Mouse (Mus musculus): Measurements from ENCODE around the gene Golt1b. TPM values are rescaled to one million over a fixed set of nuclear protein-coding genes. Genes with fewer than 3 reads are reported as not detected.

The Golt1b gene
- total RNA-seq, 1 experiment: 86.2 TPM

DNA sequence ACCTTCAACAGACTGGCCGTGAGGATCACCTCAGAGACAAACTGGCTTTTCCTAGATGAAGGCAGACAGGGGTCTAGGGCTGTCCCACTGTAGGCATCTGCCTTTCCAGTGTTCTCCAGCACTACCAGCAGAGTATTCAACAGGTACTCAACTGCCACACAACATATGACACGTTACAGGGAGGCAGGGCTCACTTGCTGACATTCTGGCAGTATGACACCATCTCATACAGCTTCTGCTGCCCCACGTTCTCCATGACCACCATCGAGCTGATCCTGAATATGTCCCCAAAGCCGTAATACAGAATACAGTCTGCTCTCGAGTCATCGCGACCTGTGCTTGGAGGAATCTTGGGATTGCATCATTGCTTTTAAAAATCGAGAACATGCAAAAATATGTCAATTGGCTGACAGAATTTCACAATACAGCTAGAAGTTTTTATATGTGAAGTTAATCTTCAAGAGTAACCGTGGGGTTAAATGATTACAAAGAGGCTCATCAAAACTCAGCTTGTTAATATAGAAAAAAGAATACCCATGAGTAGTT is 20.5 kb upstream of the Golt1b start:
- TF ChIP-seq ZNF384 (IDR thresholded peaks at IDR 0.05; ENCODE audit: low read depth, low read length) (no peak), ZC3H11A (IDR thresholded peaks at IDR 0.05; ENCODE audit: borderline replicate concordance, low read depth, low read length) (no peak), CHD2 (IDR thresholded peaks at IDR 0.05; ENCODE audit: low read depth, low read length) (no peak), HCFC1 (IDR thresholded peaks at IDR 0.05; ENCODE audit: borderline replicate concordance, insufficient read depth, low read length) (no peak), MAFK (IDR thresholded peaks at IDR 0.05; ENCODE audit: insufficient read depth, low read depth, low read length) (no peak)
- no peak for DNase-seq (ENCODE audit: low read depth, low spot score)
- Histone ChIP-seq H3K36me3 (ENCODE audit: control insufficient read depth, insufficient read depth, low read length, poor library complexity, severe bottlenecking) (peaks cover 26% of the 10 kb centered on the region), H3K9me3 (ENCODE audit: control insufficient read depth, insufficient read depth, low read depth, low read length) (no peaks in the 10 kb centered on the region), H3K27ac (ENCODE audit: insufficient read depth, low read depth, low read length, poor library complexity, severe bottlenecking) (no peak overlapping the region), H3K4me1 (ENCODE audit: control insufficient read depth in 2 of 2, insufficient read depth in 2 of 2, low read length in 2 of 2, poor library complexity in 1 of 2) (no peaks in the 10 kb centered on the region), H3K4me3 (ENCODE audit: insufficient read depth in 1 of 2, low read depth in 1 of 2, low read length in 2 of 2, poor library complexity in 1 of 2, severe bottlenecking in 1 of 2) (no peak overlapping the region), H3K9ac (ENCODE audit: insufficient read depth, low read depth, low read length, poor library complexity, severe bottlenecking) (no peak overlapping the region)
- in situ Hi-C loops (cut with MboI; ENCODE audit: low sequenced_read_pairs in 2 of 2, unreplicated experiment in 2 of 2): loop anchor here in 1 of 2 experiments (25.0 kb wide), 1 partner anchor 371 kb away; no protein-coding TSS in a partner anchor

DNA sequence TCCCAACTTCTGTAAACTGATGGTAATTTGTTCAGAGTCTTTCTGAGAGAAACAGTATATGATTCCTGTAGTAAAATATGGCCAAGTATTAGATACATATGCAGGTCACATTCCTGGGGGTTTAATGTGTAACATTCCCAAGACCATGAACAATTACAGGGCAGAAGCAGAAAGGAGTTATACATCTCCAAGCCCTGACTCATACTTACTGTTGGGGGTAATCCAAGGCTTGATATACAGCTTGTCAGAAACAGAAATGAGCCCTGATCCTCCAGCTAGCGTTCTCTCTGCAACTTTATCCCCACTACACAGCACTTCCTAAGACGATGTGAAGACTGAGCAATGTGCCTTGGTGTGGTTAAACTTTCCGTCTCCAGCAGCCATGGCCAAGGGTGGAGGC is 19.5 kb upstream of the Golt1b start:
- peaks cover 30% of the 10 kb centered on the region for H3K36me3 ChIP-seq (ENCODE audit: control insufficient read depth, insufficient read depth, low read length, poor library complexity, severe bottlenecking)
- in situ Hi-C loops (cut with MboI; ENCODE audit: low sequenced_read_pairs in 2 of 2, unreplicated experiment in 2 of 2): loop anchor here in 1 of 2 experiments (25.0 kb wide), 1 partner anchor 370 kb away; no protein-coding TSS in a partner anchor

DNA sequence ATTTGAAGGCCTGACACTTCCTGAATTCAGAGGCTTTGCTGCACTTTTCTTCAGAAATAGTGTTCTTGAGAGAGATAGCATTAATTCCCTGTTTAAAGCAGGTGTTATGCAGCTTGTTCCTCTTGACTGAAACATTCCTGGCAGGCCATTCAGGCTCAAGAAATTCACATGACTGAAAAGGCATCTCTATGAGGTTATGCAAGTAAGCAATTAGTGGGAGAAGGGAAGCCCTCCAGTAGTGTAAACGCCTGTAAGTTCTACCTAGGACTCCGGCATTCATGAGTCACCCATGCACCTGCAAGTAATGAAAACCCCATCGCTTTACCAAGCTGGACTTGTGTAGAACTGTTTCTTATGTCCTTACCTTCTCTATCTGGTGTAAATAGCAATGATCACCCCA is 17.5 kb upstream of the Golt1b start:
- Histone ChIP-seq H3K4me3 (ENCODE audit: insufficient read depth in 1 of 2, low read depth in 1 of 2, low read length in 2 of 2, poor library complexity in 1 of 2, severe bottlenecking in 1 of 2) (no peak overlapping the region), H3K4me1 (ENCODE audit: control insufficient read depth in 2 of 2, insufficient read depth in 2 of 2, low read length in 2 of 2, poor library complexity in 1 of 2) (no peaks in the 10 kb centered on the region), H3K9ac (ENCODE audit: insufficient read depth, low read depth, low read length, poor library complexity, severe bottlenecking) (no peak overlapping the region), H3K27ac (ENCODE audit: insufficient read depth, low read depth, low read length, poor library complexity, severe bottlenecking) (no peak overlapping the region), H3K36me3 (ENCODE audit: control insufficient read depth, insufficient read depth, low read length, poor library complexity, severe bottlenecking) (peaks cover 25% of the 10 kb centered on the region), H3K9me3 (ENCODE audit: control insufficient read depth, insufficient read depth, low read depth, low read length) (no peaks in the 10 kb centered on the region)
- TF ChIP-seq MAFK (IDR thresholded peaks at IDR 0.05; ENCODE audit: insufficient read depth, low read depth, low read length): no peak
- in situ Hi-C loops (cut with MboI; ENCODE audit: low sequenced_read_pairs in 2 of 2, unreplicated experiment in 2 of 2): loop anchor here in 1 of 2 experiments (25.0 kb wide), 1 partner anchor 368 kb away; no protein-coding TSS in a partner anchor
- no peak for DNase-seq (ENCODE audit: low read depth, low spot score)

More for the DNA sequence above, 19.5 kb upstream of the Golt1b start:
- no peaks in the 10 kb centered on the region for H3K4me1 ChIP-seq (ENCODE audit: control insufficient read depth in 2 of 2, insufficient read depth in 2 of 2, low read length in 2 of 2, poor library complexity in 1 of 2)
- H3K4me3 ChIP-seq (ENCODE audit: insufficient read depth in 1 of 2, low read depth in 1 of 2, low read length in 2 of 2, poor library complexity in 1 of 2, severe bottlenecking in 1 of 2): no peak overlapping the region
- no peak for DNase-seq (ENCODE audit: low read depth, low spot score)
- H3K27ac ChIP-seq (ENCODE audit: insufficient read depth, low read depth, low read length, poor library complexity, severe bottlenecking): no peak overlapping the region
- no peak for TF ChIP-seq ZC3H11A (IDR thresholded peaks at IDR 0.05; ENCODE audit: borderline replicate concordance, low read depth, low read length)
- no peak for TF ChIP-seq ZNF384 (IDR thresholded peaks at IDR 0.05; ENCODE audit: low read depth, low read length)
- TF ChIP-seq MAFK (IDR thresholded peaks at IDR 0.05; ENCODE audit: insufficient read depth, low read depth, low read length): no peak
- TF ChIP-seq HCFC1 (IDR thresholded peaks at IDR 0.05; ENCODE audit: borderline replicate concordance, insufficient read depth, low read length): no peak
- TF ChIP-seq CHD2 (IDR thresholded peaks at IDR 0.05; ENCODE audit: low read depth, low read length): no peak
- no peaks in the 10 kb centered on the region for H3K9me3 ChIP-seq (ENCODE audit: control insufficient read depth, insufficient read depth, low read depth, low read length)
- H3K9ac ChIP-seq (ENCODE audit: insufficient read depth, low read depth, low read length, poor library complexity, severe bottlenecking): no peak overlapping the region

DNA sequence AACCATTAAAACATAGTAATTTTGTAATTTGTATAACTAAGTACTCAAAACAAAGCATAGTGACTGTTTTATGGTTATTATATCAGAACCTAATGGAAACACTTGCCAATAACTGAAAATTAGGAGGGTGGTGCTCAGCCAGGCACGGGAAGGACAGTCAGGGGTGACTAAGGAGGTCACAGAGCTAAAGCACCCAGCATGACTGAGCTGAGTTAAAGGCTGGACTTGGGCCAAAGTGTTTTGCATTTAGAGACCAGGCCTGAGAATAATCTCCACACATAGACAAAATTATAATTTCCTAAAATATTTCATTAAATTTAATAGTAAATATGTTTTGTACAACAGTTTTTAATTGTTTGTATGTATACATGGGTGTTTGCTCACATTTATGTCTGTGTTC is 9.9 kb upstream of the Golt1b start:
- no peak overlapping the region for H3K9ac ChIP-seq (ENCODE audit: insufficient read depth, low read depth, low read length, poor library complexity, severe bottlenecking)
- no peak overlapping the region for H3K27ac ChIP-seq (ENCODE audit: insufficient read depth, low read depth, low read length, poor library complexity, severe bottlenecking)
- no peaks in the 10 kb centered on the region for H3K9me3 ChIP-seq (ENCODE audit: control insufficient read depth, insufficient read depth, low read depth, low read length)
- H3K4me1 ChIP-seq (ENCODE audit: control insufficient read depth in 2 of 2, insufficient read depth in 2 of 2, low read length in 2 of 2, poor library complexity in 1 of 2): peaks cover 0 to 3% of the 10 kb centered on the region in 2 experiments; a peak in 1 of 4 replicates
- H3K4me3 ChIP-seq (ENCODE audit: insufficient read depth in 1 of 2, low read depth in 1 of 2, low read length in 2 of 2, poor library complexity in 1 of 2, severe bottlenecking in 1 of 2): no peak overlapping the region
- in situ Hi-C loops (cut with MboI; ENCODE audit: low sequenced_read_pairs in 2 of 2, unreplicated experiment in 2 of 2): loop anchor here in 1 of 2 experiments (10.0 kb wide), 1 partner anchor 138 kb away; no protein-coding TSS in a partner anchor
- TF ChIP-seq HCFC1 (IDR thresholded peaks at IDR 0.05; ENCODE audit: borderline replicate concordance, insufficient read depth, low read length): no peak
- TF ChIP-seq ZC3H11A (IDR thresholded peaks at IDR 0.05; ENCODE audit: borderline replicate concordance, low read depth, low read length): no peak
- no peak for TF ChIP-seq MAFK (IDR thresholded peaks at IDR 0.05; ENCODE audit: insufficient read depth, low read depth, low read length)
- no peak for TF ChIP-seq CHD2 (IDR thresholded peaks at IDR 0.05; ENCODE audit: low read depth, low read length)
- TF ChIP-seq ZNF384 (IDR thresholded peaks at IDR 0.05; ENCODE audit: low read depth, low read length): no peak
- no peak for DNase-seq (ENCODE audit: low read depth, low spot score)
- H3K36me3 ChIP-seq (ENCODE audit: control insufficient read depth, insufficient read depth, low read length, poor library complexity, severe bottlenecking): peaks cover 21% of the 10 kb centered on the region; the same call in 1 of the 2 replicates
